Mouse (Mus musculus) layer of hippocampus, adult 9-10 months (tissue): ENCODE data around the gene Mical2.

Experiments used
- DNase-seq: peaks from one replicate; pipeline ENCODE4 v3.0.0; 2022; ENCODE audit warnings: low spot score

Mical2 gene

DNA sequence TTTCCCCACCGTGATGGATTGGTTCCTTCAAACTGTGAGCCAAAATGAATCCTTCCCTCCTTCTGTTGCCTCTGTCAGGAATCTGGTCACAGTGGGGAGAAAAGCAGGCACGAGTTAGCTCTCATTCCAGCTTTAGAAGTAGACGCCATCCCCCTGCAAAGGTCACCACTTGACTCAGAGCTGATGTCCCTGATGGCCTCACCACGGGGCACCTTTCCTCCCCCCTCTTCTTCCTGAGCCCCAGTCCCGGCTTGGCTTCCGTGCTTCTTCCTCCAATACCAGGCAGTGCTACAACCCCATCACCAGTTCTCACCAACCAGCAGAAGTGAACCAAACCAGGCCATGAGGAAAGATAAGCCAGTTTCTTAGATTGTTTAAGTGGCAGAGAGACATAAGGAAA, 16.9 kb downstream of the Mical2 start:
- no peak for DNase-seq

DNA sequence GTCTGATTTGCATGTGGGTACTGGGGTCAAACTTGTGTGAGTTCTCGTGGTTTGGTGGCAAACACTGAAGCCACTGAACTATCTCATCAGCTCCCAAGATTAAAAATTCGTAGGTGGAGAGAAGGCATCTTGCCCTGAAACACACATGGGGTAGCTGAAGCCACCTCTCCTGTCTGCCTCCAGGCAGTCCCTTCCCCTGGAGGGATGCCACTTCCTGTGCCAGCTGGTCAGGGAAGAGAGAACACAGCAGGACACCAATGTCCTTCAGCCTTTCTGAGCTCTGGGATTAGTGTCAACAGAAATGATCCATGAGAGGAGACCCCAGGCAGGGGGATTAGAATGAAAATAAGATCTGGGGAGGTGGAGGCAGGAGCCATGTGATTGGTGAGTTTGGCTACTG, 18.4 kb downstream of the Mical2 start:
- no peak for DNase-seq

DNA sequence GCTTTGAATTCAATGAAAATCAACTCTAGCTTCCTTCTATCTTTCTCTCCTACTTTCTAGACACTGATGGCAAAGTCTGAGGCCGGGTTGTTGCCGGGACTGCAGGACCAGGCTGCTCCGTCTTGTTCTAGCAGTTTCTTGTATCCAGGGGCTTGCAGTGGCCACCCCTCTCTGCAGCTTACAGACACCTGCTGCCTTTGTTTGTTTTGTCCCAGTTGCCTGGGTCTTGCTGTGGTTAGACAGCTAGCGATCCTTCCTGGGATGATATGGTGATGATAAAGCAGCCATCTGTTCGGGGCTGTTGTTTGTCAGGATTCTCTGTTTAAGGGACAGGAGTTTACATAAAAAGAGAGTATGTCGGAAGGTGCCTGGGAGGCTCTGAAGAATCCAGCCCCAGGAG, 19.0 kb downstream of the Mical2 start:
- DNase-seq: no peak

DNA sequence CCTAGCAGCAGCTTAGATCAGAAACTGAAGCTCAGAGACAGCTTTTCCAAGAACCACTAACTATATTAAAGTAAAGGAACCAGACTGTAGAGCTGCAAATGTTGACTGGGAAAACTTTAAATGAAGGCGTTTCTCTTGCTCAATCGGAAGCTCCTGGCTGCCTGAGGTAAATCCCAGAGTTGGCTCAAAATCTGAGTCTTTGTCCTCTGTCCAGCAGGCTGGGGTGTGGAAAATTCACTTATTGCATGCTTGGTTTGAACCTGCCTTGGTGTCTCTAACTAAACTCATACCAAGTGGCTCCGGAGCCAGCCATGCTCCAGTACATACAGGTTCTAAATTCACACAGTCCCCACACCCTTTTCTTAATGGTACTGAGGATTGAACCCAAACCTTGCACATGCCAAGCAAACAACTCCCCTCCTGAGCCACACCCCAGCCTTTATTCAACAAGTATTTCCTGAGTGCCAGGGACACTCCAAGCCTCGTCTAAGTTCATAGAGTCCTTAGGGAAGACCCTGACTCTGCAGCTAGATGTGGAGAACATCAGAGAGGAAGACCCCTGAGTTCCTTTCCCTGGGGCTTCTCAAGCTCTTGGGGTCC, 20.3 kb downstream of the Mical2 start:
- no peak for DNase-seq

DNA sequence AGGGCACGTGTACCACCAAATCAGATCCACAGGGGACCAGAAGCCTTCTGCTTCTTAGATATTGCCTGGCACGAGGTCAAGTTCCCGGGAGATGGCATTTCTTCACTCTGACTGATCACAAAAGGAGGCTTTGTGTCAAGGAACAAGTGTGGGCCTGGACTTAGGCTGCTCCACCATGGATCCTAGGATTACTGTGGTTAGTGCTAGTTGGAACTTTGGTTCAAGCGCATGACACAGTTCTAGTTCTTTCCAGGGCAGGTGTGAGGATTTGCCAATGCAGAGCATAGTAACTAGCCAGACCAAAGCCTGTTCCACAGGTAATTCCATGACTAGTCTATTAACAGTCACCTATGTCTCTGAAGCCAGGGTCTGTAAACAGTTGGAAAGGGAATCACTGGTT, 20.8 kb downstream of the Mical2 start:
- DNase-seq: no peak

DNA sequence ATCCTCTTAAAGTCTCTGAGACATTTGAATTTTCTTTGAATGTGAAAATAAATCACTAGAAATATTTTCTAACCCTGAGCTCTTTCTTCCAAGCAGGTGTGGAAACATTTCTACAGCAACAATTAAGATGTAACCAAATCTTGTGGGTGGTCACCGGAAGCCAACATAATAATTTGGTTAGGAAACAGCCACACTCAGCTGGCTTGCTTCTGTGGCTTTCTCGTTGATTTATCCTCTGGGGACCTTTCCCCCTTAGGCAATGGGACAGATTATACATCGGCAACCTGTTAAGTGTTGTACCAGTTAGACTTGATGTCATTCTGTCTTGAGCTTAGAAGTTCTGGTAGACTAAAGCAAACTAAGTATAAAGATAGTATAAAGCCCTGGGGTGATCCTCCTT, 22.2 kb downstream of the Mical2 start:
- no peak for DNase-seq

DNA sequence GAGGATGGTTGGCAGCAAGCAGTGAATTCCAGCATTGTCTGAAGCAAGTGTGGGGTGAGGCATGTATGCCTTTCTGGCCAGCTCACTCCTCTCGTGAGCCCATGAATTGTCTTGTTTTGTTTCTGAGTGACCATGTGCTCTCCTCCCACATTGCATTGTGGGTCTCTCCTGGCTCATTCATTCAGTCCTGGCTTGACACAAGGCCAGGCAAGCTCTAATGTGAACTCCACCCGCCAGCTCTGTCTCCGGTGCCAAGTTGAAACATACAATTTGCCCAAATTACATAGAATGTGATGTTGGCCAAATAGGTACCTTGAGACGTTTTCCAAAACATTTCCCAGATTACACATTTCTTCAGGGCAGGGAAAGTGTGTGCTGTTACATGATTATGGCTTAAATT, 23.8 kb downstream of the Mical2 start:
- no peak for DNase-seq

DNA sequence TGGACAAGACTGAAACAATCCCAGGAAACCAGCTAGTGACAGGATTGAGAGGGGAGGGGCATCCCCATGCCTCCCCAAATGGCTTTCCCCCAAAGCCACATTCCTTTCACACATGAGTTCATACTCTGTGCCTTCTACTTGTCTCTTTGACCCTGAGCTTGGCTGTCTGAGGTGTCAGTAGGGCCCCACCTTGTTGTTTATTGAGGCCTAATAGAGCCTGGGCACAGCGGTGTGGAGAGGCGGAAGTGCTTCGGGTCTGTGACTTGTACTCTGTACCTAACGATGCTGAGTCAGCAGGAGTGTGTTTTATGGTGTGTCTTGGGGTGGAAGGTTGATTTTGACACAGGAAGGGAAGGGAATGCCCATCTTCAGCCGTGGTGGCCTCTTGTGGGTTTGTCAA, 26.4 kb downstream of the Mical2 start:
- DNase-seq: no peak

DNA sequence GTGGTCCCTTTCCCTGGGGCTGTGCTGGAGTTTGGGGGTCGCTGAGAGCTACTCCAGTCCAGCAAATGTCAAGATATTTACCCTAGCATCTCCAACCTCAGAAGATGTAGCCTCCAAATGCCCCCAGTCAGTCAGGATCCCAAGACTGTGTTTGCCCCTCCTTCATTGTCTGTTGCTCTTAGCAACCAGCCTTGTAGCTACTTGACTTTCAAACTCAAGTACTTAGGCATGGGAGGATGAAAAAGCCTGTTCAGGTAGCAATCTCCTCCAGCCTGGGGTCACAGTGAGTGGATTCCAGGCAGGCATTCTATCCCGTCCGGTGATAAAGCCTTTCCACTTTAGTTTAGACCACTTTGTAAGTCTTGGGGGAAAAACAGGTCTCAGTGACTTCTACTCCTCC, 28.6 kb downstream of the Mical2 start:
- DNase-seq: no peak

DNA sequence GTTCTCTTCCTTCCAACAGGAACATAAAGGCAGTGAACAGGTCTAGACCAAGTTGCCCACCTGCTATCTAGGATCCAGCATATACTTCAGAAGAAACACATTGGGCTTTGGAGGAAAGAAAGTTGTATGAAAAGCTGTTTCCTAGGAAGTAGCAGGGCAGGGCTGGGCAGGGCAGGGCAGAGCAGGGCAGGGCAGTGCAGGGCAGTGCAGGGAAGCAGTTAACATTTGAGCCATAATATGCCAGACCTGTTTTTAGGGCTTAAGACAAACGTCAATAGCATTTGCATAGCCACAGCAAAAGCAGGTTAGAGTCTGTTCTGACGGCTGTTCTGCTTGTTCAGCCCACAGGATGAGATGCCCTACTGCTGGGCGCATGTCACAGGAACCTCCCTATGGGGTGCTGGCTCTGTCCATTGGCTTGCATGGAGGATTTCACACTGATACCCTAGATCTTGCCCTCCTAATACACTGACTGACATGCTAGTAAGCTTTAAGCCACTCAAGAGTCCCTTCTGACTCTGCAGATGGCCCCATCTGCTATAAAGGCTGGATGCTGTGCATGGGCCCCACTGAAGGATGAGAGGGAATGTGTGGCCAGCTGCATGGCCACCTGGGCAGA, 29.7 kb downstream of the Mical2 start:
- no peak for DNase-seq

DNA sequence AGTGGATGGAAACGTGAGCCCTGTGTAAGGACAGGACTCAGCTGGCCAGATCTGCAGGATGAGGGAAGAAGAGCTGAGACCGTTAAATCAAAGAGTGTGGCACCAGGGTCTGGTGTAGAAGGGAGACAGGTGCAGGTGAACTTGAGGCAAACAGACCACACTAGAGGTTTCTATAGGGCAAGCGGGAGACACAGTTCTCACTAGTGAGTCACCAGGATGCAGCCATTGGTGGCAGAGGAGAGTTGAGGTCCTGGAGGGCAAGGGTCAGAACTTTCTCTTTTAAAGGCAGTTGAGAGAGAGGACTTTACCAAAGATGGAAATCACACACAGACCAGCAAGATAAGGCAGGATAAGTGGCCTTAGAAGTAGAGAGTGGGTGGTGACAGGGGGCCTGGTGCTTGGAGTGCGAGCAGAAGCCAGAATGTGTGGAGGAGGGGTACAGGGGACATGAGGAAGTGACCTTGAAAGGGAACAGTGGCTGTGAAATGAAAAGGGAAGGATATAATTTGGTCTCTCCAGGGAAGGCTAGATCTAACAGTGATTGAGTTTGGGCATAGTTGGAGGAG, 32.8 kb downstream of the Mical2 start:
- no peak for DNase-seq

DNA sequence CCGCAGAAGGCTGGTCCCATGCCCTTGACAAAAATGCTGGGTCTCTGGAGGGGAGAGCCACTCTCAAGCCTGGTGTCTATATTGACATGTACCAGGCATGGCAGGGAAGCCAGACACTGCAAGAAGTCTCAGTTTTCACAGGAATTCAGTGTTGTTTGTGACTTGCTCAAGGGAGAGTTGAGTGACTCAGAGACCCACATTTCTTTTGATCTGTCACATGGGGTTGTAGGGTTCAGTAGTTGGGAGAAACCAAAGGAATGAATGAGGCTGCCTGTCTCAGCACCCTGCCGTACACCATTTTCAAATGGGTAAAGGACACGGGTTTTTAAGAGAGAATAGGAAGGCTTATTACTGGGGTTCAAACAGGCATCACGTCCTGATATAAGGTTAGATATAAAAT, 33.6 kb downstream of the Mical2 start:
- DNase-seq: no peak

DNA sequence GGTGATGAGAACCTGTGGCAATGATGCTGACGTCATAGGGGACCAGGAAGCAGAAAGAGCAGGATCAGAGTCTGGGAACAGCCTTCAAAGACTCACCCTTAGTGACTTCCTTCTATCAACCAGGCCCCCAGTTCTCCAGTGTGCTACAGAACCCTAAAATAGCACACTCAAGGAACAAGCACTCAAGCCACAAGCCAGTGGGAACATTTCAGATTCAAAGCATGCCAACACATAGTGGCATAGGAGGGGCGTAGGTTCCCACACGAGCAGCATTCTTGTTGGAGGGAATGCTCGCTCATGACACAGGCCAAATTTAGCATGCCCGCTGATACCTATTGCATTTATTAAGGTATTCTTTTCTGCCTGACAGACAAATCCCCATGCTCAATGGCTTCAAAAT, 35.5 kb downstream of the Mical2 start:
- no peak for DNase-seq

DNA sequence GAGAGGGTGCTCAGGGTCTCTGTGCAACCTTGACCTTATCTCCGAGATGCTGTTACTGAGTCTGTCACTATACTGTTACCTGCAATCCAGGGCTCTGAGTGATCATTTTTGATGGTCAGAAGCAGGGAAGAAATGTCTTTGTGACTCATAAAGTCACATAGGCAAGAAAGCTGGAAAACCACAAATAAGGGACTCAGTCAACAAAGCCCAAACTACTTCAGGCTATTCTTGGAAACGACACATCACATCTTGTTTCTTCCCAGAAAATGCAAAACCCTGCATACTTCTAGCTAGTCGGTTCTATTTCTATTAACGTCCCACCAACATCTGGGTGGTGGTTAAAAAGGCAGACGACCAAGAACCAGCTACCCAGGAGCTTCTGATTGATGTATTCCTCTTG, 41.6 kb downstream of the Mical2 start:
- no peak for DNase-seq

DNA sequence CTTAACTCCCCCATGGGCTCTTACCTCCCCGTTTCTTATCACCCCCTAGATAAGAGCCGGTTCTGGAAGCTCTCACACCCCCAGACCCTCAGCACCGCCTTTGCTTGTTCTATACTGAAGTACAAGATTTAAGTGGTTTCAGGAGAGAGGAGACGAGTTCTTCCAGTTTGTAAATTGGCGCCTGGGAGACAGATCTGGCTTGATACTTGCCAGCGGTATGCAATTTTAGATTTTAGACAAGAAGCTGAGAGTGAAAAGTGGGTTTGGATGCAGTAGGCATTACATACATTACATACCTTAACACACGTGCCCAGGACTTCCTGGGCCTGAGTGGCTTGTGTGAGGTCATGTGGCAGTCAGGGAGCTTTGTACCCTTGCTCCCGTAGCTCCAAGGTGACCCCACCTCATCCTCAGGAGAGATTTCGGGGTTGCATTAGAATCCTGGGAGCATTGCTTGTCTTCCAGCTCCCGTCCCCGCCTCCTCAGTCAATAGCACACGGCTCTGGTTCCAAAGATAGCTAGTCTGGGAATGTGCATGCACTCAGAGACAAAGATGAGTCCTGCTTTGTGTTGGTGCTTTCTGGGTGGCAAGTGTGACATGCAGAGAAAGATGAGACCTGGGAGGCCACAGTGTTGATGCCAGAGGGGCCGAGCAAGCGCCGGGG, 43.2 kb downstream of the Mical2 start:
- no peak for DNase-seq

DNA sequence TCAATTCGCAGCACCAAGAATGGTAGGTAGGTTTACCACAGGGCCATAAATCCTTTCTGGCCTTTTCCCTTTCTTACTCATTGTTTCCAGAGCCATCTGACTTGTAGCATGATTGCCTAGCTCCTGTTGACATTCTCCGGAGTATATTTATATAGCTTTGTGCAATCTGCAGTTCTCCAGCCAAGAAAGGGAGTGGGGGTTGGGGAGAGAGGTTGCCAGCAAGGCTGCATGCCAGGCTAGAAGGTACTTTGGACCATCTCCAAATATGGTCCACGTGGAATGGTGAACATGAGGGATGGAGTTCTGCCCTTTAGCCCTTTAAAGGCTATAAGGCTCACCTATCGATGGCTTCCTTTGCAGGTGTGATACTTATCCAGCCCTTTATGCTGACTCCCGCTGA, 45.2 kb downstream of the Mical2 start:
- DNase-seq: no peak

DNA sequence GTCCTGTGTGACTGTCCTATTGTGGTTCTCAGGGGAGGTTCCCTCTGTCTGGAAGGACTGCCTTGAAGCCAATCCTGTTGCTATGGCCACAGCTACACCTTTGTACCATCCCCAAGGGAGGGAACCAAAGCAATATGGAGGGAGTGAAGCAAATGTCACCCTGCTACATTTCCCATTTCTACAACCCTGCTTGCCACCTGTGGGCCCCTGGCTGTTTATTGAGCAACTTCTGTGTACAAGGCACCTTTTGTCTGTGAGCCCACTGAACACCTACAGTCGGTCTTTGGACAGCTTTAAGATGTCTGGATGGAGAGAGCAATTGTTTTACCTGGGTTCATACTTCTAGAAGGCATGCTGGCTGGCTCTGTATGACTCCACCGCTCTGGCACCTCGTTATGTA, 46.0 kb downstream of the Mical2 start:
- DNase-seq: no peak

DNA sequence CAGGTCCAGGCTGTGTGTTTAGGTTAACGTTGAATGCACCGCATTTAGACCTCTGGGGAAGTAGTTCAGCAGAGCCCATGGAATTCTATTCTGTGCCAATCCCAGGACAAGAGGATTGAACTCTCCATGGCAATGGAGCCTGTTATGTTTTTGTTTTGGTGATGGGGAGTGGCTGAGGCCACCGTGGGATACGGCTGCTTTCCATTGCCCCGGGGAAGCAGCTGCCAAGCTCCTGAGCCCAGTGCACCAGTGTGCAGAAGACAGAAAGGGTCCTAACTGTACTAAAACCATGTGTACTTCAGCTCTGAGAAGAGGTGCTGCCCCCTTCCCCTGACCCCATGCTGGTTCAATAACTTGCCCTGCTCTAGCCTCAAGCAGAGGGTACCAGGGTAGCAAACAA, 47.0 kb downstream of the Mical2 start:
- DNase-seq: no peak

DNA sequence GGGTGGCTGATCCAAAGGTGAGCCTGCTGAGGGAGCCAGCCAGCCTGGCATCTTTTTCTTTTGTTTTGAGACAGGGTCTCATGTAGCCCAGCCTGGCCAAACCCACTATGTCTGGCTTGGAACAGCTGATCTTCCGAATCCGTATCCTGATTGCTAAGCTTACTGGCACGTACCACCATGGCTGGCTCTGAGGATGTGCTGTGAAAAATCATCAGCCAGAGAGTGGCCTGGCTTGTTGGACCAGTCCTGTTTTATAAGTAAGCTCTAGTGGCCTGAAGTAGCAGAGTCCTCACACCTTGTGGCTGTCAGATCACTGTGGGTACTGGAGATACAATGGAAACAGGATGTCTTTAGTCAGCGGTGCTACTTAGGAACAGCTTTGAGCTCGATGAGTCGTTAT, 47.8 kb downstream of the Mical2 start:
- DNase-seq: no peak

DNA sequence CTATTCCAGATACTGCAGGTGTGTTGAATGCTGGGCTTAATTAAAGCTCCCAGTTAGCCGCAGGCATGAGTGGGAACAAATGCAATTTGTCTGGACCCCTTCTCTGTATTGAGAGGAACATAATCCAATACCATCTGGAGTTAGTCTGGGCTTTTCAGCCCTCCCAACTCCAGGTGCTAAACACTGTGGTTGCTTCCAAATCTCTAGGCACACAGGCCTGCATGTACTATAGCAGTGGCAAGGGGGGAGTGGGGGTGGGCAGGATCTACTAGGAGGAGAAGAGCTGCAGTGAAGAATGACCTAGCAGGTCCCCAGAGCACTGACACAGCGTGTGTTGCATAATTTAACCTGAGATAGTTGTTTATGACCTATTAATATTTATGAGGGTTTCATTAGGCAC, 49.0 kb downstream of the Mical2 start:
- no peak for DNase-seq

DNA sequence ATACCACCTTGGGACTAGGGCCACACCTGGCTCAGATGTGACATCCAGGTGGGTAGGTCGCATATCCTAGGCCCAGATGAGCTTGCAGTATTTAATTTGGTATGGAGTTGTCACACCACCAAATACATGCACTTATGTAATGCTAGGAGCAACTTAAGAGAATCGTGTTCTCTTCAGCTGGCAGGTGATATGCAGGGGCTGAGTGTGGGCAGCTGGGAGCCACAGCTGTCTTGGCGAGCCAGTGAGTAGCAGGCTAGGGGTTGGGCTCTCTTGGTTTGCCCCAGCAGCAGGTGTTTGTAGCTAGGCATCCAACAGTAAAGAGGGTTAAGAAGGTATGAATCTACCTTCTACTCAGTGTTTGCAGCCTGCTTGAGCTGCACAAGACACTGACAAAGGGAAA, 49.4 kb downstream of the Mical2 start:
- DNase-seq: no peak

DNA sequence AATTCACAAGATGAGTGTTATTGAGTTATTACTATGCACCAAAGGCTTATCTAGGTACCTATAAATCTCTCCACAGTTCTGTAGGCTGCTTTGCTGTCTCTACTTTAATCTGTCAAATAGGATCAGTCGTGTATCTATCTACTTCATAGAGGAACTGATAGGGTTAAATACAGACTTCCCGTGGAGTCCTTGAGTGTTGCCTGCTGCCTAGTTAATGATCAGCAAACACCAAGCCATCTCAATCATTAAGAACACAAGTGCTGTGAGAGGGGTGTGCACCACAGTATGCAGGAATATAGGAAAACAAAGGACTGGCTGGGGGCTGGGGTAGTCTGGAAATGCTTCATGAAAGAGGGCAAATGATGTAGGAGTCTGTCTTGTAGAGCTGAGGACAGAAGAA, 50.2 kb downstream of the Mical2 start:
- no peak for DNase-seq

DNA sequence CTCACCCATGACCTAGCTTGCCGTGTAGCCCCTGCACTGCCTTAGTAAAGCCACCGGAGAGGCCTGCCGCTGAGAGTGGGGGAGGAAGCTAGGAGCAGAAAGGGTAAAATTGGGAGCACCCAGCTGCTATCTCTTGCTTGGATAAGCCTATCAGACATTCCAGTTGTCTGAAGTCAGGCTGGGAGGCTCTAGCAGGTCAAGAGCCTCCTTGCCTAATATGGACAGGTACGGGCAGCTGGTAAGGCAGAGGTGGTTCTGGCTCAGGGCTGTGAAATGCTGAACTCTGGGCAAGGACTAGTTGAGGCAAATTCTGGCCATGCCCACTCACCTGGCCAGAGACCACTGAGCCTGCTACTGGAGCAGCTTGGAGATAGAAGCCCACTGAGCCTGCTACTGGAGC, 51.2 kb downstream of the Mical2 start:
- DNase-seq: no peak

DNA sequence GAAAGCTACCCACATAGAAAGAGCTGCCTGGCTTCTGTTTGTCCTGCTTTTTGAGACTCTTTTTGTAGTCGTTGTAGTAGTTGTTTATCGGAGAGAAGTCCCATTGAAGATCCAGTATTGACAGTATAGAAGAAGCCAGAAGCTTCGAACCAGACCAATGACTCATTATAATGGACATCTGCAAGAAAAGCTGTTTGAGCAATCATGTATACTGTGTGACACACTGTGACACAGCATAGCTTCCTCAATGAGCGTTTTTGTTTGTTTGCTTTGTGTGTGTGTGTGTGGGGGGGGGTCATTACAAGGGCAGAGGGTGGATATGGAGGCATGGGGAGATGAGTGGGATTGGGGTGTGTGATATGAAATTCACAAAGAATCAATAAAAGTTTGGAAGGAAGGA, 53.0 kb downstream of the Mical2 start:
- DNase-seq: no peak
